Mouse (Mus musculus): ENCODE data around the gene Gm21663. TPM values are rescaled to one million over a fixed set of nuclear protein-coding genes. Genes with fewer than 3 reads are reported as not detected.

The Gm21663 gene
- not detected for polyA plus RNA-seq (2014; fragmentation: Illumina TruSeq; extraction: RNeasy Lipid Tissue Mini Kit (QIAGEN cat#74804); ENCODE audit: low replicate concordance)

DNA sequence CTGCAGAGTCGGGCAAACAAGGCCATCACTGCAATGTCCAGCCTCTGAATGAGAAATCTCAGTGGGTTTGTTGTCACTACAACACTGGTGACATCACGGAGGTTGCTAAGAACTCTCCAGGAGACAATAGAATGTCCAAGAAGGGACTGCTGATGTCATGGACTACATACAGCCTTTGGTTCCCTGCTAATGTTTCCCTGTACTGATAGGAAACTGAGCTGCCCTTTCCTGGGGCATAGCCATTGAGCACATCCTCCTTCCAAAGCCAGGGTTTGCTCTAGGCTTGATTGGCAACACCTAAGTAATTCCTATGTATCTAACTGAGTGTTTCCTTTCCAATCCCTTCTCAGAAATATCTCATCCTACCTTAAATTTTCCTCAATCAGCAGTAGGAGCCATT lies at the start of gene Gm21663:
Gene Gm21663 (minus strand): TSS at position 101 of the 400 bp plus-strand sequence.

DNA sequence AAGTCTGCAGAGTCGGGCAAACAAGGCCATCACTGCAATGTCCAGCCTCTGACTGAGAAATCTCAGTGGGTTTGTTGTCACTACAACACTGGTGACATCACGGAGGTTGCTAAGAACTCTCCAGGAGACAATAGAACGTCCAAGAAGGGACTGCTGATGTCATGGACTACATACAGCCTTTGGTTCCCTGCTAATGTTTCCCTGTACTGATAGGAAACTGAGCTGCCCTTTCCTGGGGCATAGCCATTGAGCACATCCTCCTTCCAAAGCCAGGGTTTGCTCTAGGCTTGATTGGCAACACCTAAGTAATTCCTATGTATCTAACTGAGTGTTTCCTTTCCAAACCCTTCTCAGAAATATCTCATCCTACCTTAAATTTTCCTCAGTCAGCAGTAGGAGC lies 46.4 kb upstream of the Gm21663 start, which contains the start of gene Gm21698:
Gene Gm21698 (minus strand): TSS at position 101 of the 400 bp plus-strand sequence.

DNA sequence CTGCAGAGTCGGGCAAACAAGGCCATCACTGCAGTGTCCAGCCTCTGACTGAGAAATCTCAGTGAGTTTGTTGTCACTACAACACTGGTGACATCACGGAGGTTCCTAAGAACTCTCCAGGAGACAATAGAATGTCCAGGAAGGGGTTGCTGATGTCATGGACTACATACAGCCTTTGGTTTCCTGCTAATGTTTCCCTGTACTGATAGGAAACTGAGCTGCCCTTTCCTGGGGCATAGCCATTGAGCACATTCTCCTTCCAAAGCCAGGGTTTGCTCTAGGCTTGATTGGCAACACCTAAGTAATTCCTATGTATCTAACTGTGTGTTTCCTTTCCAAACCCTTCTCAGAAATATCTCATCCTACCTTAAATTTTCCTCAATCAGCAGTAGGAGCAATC lies 30.4 kb upstream of the Gm21663 start, which contains the start of gene Gm21680:
Gene Gm21680 (minus strand): TSS at position 101 of the 400 bp plus-strand sequence.

DNA sequence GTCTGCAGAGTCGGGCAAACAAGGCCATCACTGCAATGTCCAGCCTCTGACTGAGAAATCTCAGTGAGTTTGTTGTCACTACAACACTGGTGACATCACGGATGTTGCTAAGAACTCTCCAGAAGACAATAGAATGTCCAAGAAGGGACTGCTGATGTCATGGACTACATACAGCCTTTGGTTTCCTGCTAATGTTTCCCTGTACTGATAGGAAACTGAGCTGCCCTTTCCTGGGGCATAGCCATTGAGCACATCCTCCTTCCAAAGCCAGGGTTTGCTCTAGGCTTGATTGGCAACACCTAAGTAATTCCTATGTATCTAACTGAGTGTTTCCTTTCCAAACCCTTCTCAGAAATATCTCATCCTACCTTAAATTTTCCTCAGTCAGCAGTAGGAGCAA lies 12.1 kb upstream of the Gm21663 start, which contains the start of gene Gm21671:
Gene Gm21671 (minus strand): TSS at position 101 of the 400 bp plus-strand sequence.

Other genes with a start within 250 kb of the Gm21663 start
- 2.0 TPM for gene Xrcc2, start 236.6 kb downstream of the Gm21663 start, polyA plus RNA-seq (2014; fragmentation: Illumina TruSeq; extraction: RNeasy Lipid Tissue Mini Kit (QIAGEN cat#74804); ENCODE audit: low replicate concordance)
- 0.19 TPM for gene Actr3b, start 182.4 kb downstream of the Gm21663 start, polyA plus RNA-seq (2014; fragmentation: Illumina TruSeq; extraction: RNeasy Lipid Tissue Mini Kit (QIAGEN cat#74804); ENCODE audit: low replicate concordance)
- not detected for gene Gm21671, start 12.0 kb upstream of the Gm21663 start, polyA plus RNA-seq (2014; fragmentation: Illumina TruSeq; extraction: RNeasy Lipid Tissue Mini Kit (QIAGEN cat#74804); ENCODE audit: low replicate concordance)
- gene Gm21680, start 30.3 kb upstream of the Gm21663 start, polyA plus RNA-seq (2014; fragmentation: Illumina TruSeq; extraction: RNeasy Lipid Tissue Mini Kit (QIAGEN cat#74804); ENCODE audit: low replicate concordance): not detected
- not detected for gene Gm21698, start 46.3 kb upstream of the Gm21663 start, polyA plus RNA-seq (2014; fragmentation: Illumina TruSeq; extraction: RNeasy Lipid Tissue Mini Kit (QIAGEN cat#74804); ENCODE audit: low replicate concordance)
- not detected for gene Gm1979, start 62.4 kb upstream of the Gm21663 start, polyA plus RNA-seq (2014; fragmentation: Illumina TruSeq; extraction: RNeasy Lipid Tissue Mini Kit (QIAGEN cat#74804); ENCODE audit: low replicate concordance)
- gene Gm5862, start 80.5 kb upstream of the Gm21663 start, polyA plus RNA-seq (2014; fragmentation: Illumina TruSeq; extraction: RNeasy Lipid Tissue Mini Kit (QIAGEN cat#74804); ENCODE audit: low replicate concordance): not detected
- not detected for gene Speer4a, start 97.2 kb upstream of the Gm21663 start, polyA plus RNA-seq (2014; fragmentation: Illumina TruSeq; extraction: RNeasy Lipid Tissue Mini Kit (QIAGEN cat#74804); ENCODE audit: low replicate concordance)
- gene Gm7347, start 116.2 kb upstream of the Gm21663 start, polyA plus RNA-seq (2014; fragmentation: Illumina TruSeq; extraction: RNeasy Lipid Tissue Mini Kit (QIAGEN cat#74804); ENCODE audit: low replicate concordance): not detected
- gene Gm10471, start 146.9 kb upstream of the Gm21663 start, polyA plus RNA-seq (2014; fragmentation: Illumina TruSeq; extraction: RNeasy Lipid Tissue Mini Kit (QIAGEN cat#74804); ENCODE audit: low replicate concordance): not detected
- gene 5031410I06Rik, start 163.0 kb upstream of the Gm21663 start, polyA plus RNA-seq (2014; fragmentation: Illumina TruSeq; extraction: RNeasy Lipid Tissue Mini Kit (QIAGEN cat#74804); ENCODE audit: low replicate concordance): not detected
- not detected for gene Gm10220, start 179.0 kb upstream of the Gm21663 start, polyA plus RNA-seq (2014; fragmentation: Illumina TruSeq; extraction: RNeasy Lipid Tissue Mini Kit (QIAGEN cat#74804); ENCODE audit: low replicate concordance)

All from small intestine, adult 10 weeks (tissue).